Mouse (Mus musculus) brain, adult 2 months (tissue): ENCODE results near the gene Ccdc18.
"Not testable (repeated sequence)": the region's sequence is repeated elsewhere in the genome, so short reads cannot be mapped to it uniquely, and the experiment has no call there.

ENCODE experiments used
- DNase-seq: peaks from one replicate; pipeline ENCODE4 v3.0.0; 2011; ENCODE audit warnings: low read depth, low spot score

Ccdc18 gene

DNA sequence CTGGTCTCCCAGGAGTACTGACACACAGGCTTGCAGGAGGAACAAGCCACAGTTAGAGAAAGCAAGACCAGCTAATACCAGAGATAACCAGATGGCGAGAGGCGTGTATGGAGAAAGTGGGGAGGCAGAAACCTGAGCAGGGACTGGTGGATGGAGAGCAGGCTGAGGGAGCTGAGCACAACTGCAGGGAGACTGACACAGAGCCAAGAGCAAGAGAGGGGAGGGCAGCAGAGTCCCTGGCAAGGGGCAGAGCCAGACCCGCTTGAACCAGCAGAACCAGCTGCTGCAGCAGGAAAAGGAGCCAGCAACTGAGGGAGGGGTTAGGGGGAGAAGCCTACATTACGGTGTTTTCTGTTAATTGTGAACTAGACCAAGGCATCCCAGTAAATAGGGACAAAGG is 130.0 kb downstream of the Ccdc18 start:
- DNase-seq = peak; percentile 71

DNA sequence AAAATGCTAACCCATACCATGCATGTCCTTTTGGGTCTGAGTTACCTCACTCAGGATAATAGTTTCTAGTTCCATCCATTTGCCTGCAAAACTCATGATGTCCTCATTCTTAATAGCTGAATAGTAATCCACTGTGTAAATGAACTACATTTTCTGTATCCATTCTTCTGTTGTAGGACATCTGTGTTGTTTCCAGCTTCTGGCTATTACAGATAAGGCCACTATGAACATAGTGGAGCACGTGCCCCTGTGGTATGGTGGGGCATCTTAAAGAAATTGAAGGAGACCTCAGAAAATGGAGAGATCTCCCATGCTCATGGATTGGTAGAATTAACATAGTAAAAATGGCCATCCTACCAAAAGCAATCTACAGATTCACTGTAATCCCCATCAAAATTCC is 131.1 kb downstream of the Ccdc18 start:
- DNase-seq = not testable (repeated sequence)

DNA sequence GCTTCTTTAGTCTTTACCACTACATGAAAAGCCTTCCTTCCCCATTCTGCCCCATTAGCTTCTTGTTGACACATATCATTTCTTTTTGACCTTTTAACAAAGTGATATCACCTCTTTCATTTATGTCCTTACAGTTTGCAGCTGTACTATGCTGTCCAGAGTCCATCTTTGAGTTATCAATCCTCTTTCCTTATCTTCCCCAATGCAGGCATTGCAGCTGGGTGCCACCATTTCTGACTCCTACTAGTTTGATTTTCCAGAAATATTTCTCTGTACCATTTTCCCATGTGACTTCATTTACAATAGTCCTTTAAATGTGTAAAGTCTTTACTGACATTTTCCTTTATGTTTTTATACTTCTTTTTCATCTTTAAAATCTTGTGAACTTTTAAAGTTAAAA is 134.3 kb downstream of the Ccdc18 start:
- DNase-seq = no peak

DNA sequence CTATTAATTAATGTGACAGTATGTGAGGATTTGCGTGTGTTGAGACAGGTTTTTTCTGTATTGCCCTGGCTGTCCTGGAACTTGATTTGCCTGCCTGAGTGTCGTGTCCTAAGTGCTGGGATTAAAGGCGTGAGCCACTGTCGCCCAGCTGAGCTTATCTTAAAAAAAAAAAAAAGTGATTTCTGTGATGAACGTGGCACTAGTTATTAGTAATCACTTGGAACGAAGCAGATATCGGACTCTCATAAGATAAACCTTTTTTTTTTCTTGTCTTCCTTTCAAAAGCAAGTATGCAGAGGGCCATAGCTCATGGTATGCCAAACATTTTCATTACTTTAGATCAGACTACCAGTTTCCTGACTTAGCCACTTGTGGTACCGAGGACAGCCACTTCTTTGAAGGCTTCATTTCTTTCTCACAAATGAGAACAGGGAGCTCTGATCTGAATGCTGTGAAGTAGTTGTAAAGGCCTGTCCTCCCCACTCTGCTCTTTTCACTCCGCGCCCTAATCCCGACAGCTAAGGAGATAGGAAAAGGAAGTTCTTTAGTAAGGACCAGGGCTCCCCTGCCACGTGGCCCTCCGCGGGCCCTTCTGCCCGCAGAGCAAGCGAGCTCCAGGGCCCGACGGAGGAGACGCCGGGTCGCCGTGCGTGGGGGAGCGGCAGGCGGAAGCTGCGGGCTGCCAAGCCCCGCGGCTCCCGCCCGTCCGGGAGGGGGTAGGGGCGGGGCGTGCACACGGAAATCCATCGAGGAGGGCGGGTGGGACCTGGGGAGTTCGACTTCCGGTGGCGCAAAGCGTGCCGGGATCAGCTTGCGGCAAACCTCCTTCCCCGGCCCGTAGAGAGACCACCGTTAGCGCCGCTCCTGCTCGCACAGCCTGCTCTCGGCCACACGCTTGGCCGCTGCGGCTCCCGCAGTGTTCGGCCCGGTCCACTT is 135.7 kb downstream of the Ccdc18 start, which contains the start of gene Dr1:
Dr1 (plus strand) TSS at position 771 of the 936 bp plus-strand sequence.
- peak; percentile 98 for DNase-seq

DNA sequence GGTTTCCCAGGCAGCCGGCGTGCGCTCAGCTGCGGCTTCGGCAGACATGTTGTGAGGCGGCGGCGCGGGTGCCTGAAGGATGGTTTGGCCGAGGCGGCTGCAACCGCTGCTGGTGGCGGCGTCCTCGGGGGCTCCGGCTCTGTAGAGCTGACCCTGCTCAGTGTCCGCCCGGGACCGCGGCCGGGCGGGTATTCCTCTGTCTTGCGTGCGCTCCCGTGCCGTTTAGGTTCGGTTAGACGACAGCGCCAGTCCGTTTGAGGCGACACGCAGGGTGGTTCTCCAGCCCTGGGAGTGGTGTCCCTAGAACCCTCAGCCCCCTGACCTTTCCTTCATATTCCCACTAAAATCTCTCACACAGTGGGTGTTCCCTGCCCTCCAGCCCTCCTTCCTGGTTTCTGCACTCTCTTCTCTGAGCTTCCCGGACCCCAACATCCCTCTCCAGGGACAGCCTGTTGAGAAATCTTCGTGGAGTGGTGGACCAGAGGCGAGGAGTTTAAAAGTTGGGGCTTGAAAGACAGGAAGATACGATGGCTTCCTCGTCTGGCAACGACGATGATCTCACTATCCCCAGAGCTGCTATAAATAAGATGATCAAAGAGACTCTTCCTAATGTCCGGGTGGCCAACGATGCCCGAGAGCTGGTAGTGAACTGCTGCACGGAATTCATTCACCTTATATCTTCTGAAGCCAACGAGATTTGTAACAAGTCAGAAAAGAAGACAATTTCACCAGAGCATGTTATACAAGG is 136.6 kb downstream of the Ccdc18 start:
- DNase-seq = no peak

DNA sequence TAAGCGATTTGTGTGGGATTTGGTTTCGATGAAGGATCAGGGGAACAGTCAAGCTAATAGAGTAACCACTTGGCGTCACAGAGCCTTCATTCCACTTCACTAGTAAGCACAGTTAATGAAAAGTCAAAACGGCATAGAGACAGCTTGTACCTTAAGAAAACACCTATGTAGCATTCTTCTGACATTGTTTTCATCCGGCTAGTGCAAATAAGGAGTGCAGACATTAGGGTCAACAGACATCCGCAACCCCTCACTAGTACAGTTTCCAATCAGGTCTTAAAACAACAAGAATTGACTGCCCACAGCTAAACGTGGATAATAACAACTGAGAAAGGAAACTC is 137.1 kb downstream of the Ccdc18 start:
- DNase-seq = peak; percentile 13

DNA sequence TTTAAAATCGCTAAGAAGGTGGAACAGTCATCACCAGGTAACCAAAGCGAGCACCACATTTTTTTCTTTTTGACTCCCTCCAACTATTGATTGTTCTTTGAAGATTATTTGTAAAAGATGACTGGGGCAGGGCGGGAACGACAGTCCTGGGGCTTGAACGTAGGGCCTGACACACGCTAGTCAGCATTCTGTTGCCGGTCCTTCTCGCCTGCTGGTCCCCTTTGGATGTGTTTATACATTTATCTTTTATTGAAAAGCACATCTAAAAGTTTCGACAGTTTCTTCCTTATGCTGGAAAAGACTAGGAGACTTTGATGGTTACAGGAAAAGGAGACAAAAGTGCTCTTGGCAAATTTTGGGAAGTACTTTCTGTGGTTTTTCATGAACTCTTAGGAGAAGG is 137.7 kb downstream of the Ccdc18 start:
- no peak for DNase-seq

DNA sequence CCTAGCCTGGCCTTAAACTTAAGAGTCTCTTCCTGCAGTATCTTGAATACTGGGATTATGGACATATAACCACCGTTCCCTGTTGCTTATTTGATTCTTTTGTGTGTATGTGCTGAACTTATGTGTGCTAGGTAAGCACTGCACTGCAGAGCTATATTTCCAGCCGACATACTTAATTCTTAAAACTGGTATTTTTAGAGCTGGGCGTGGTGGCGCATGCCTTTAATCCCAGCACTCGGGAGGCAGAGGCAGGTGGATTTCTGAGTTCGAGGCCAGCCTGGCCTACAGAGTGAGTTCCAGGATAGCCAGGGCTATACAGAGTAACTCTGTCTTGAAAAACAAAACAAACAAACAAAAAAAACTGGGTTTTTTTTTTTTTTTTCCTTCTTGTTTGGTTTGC is 138.7 kb downstream of the Ccdc18 start:
- DNase-seq = not testable (repeated sequence)
